Mouse (Mus musculus) erythroblast, adult 5-6 weeks (primary cell): ENCODE results near the gene Rdh16f1. TPM values are rescaled to one million over a fixed set of nuclear protein-coding genes. Genes with fewer than 3 reads are reported as not detected.
A peak's percentile ranks its signal among the peaks of the same experiment; 100 is the strongest.

Experiments used
- ATAC-seq: replicated peaks from 2 replicates; pipeline ENCODE4 v1.8.0; 2016; ENCODE audit warnings: moderate number of reproducible peaks, mild to moderate bottlenecking, moderate TSS enrichment, inconsistent platforms; ENCODE audit not compliant: poor library complexity, low FRiP score, severe bottlenecking
- total RNA-seq, 2 experiments: library from RNA; stranded (forward) in 1 of 2; stranded (reverse) in 1 of 2; fragments of 150-400 nt in 1 of 2; fragments of 200-764, 138-1000 nt in 1 of 2; gene quantifications; 2 replicates each; pipeline versions ENCODE4 v1.2.3 to v1.2.4; 2015 to 2017; ENCODE audit warnings: low replicate concordance in 2 of 2

Gene Rdh16f1
- total RNA-seq (2015; ENCODE audit: low replicate concordance) (not detected in 2 replicates), total RNA-seq (2017; ENCODE audit: low replicate concordance) (not detected in 2 replicates)

DNA sequence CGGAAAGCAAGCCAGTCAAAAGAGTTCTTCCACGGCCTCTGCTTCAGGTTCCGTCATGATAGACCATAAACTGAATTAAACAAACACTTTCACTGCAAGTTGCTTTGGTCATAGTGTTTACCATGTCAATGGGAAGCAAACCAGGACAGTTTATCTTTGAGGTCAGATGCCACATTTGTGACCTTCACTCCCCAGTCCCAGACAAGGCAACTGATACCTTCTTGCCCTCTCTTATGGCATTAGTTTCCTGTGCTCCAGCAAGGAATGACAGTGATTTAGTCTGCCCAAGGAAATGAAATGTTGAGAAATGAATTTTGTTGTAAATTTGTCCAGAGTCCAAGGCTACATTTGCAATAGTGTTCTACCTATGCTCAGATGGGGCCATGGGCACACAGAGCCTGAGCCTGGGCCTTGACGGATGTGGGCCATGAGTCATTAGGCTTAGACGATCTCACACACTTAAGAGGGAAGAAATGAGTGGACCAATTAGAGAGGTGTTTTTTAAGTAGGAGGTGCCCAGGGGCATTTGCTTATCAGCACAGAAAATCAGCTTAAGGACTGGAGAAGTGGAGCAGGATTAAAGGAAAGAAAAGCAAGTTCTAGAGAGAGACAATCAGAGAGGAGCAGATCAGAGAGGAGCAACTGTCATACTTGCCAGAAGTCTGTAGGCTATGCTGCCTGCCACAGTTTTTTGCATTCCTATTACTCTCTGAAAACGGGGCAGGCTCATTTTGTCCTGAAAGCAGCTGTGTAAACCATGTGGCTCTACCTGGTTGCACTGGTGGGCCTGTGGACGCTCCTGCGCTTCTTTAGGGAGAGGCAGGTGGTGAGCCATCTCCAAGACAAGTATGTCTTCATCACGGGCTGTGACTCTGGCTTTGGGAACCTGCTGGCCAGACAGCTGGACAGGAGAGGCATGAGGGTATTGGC is at the start of gene Rdh16f1, which contains the start of gene Rdh1:
Gene Rdh16f1 (plus strand): TSS at position 607 of the 930 bp plus-strand sequence.
Gene Rdh1 (plus strand): TSS at position 541 of the 930 bp plus-strand sequence.
- no peak for ATAC-seq

DNA sequence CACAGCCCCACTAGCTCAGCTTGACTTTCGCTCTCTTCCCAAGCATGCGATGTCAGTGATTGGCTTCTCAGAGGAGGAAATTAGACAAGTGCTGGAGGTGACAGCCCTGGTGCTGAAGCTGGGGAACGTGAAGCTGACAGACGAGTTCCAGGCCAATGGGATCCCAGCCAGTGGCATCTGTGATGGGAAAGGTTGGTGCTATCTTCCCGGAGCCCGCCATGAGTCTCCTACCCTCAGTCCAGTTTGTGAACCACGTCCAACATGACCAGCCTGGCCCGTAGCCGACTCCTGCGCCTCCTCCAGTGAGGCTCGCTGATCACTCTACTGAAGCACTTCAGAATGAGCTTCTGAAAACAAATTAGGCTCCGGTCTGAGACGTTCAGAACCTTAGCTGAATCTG is 49.3 kb upstream of the Rdh16f1 start:
- no peak for ATAC-seq

DNA sequence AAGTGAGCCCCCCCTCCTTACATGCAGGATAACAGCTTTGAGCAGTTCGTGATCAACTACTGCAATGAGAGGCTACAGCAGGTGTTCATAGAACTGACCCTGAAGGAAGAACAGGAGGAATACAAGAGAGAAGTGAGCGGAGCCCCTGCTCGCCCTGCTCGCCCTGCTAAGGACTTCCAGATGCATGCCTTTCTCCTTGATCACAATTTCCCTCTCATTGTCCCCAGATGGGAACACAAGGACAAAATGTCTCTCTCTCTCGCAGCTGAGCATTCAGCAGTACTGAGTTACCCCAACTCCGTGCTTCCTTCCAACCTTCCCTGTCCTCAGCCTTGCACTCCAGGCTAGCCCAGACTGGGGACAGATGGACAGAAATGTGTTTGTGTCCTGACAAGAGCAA is 46.9 kb upstream of the Rdh16f1 start:
- no peak for ATAC-seq

DNA sequence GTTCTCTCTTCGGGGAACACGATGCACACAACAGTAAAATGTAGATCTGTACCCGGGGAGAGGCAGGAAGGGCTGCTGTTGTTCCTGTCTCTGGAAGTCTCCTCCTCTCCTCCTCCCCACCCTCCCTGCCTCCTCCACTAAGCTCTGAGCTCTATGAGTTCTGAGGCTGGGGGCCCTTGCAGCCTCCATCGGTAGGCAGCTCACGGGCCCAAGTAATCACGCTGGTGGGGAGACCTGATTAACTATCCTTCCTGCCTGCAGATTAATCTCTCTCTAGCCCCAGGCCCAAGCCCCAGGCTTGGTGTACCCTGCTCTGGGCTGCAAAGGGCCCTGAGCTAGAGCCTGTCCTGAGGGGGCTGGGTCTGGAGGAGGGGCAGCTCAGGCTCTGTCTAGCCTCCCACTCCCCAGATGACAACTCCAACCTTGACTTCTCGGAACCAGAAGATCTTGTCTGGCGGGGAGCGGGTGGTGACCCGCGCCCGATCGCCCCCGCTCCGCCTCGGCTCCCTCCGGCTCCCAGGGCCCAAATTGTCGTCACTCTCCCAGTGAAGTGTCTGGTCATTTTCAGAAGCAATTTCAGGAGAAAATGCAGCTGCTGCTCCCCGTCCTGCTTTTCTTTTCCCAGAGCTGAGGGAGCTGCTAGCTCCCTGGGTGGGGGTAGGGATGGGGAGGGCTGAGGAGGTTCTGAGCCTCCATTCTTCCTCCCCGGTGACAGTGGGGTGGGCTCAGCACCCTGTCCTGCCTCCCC is 37.7 kb upstream of the Rdh16f1 start:
- ATAC-seq: no peak

DNA sequence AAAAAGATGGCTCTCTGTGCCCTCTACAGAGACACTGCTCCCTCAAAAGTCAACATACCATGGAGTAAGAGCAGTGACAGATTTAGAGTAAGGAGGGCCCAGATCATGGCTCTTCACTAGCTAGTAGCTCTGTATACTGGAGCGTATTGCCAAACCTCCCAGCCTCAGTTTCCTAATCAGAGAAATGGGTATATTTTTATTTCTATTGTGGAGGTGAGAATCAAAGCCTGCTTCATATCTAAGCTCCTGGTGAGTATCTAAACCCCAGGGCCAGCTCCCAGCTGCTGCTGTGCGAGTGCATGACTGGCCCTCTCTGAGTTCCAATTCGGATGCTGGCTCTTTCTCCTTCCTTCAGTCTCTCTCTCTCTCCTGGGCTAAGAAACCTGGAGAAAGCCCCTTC is 35.4 kb upstream of the Rdh16f1 start, which contains the start of gene Tac2:
Gene Tac2 (plus strand): TSS at position 301 of the 400 bp plus-strand sequence.
- no peak for ATAC-seq

DNA sequence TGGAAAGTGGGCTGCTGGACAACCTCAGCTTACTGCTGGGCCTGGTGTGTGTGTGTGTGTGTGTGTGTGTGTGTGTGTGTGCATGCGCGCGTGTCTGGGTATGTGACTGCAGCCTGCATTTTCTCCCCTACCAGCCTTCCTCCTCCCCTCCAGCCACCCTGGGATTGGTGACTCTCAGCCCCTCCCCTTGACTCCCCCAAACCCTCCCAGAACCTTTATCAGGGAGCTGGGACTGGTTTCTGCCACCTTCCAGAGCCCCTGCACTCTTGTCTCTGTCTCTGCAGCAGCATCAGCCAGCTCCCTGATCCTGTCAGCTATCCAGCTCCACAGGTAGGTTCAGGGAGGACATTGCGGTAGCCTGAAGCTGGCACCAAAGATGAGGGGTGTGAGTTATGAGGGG is 34.5 kb upstream of the Rdh16f1 start:
- ATAC-seq: no peak

DNA sequence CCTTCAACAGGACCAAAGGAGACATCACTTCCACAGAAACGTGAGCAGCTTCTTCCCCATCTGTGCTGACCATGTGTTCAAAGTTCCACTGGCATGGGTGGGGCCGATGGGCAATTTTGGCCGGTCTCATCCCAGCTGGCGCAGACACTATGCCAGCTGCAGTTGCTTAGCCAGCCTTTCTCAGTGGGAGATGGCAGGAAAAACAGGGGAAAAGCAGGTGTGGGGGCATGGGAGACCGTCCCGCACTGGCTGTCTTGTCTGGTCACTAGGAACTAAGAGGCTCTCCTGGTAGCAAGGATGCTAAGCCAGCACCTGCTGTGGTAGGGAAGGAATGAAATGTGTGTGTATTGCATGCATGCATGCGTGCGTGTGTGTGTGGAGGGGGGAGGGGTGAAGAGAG is 31.1 kb upstream of the Rdh16f1 start:
- ATAC-seq: no peak

DNA sequence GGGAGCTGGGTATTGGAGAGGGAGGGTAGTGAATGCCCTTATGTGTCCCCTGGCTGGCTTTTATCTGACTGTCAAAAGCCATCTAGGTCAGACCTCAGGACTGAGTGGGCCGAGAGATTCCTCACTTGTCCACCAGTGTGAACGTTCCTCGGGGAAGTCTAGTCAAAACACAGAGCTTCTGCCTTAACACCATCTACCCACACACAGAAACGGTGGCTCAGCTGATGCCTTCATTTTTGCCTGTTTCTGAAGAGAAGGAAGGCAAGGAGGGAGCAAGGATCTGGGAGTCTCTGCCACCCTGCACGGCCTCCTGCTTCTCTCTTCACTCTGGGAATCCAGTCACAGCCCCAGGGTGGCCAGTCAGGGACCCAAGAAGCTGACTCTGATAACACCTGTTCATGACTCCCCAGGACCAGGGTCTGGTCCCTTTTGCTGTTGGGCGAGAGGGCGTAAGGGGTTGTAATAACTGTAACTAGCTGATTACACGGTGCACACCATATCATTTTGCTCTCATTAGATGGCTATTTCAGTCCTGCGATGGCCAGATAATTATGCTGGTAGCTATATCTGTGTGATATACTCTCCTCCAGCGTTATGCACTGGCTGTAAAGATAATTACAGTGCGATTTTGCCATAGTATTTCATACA is 29.2 kb upstream of the Rdh16f1 start:
- peak; percentile 72 for ATAC-seq

DNA sequence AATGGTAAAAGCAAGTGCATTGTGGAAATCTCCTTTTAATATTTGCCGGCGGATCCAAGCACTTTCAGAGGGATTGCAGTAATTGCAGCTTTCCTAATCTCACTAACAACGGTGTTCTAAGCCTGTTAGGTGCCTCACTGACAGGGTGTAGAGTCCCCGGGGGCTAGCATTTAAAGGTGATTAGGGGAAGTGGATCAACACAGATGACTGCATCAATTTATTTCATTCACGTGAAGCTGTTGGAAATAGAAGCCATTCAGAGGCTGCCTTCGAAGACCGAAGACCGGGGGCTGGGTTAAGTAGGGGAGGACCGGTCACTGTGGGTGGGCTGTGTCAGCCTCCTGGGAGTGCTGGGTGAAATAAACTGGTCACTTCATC is 28.7 kb upstream of the Rdh16f1 start:
- no peak for ATAC-seq

DNA sequence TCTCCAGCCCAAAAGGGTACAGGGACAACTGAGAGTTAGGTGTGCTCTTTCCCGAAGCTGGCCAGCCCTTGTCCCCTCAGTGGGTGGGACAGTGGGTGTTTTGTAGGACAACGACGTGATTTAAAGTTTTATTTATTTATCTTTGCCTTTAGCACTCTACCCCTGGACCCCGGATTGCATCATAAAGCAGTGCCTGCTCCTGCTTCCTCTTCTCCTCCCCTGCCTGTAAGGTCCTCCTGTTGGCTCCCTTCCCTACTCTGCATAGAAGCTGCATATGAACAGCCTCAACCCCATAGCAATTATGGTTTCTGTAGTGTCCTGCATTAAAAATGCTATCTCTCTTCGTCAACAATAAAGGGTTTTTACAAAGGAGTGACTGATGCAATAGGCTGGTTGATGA is 28.2 kb upstream of the Rdh16f1 start:
- ATAC-seq: no peak

DNA sequence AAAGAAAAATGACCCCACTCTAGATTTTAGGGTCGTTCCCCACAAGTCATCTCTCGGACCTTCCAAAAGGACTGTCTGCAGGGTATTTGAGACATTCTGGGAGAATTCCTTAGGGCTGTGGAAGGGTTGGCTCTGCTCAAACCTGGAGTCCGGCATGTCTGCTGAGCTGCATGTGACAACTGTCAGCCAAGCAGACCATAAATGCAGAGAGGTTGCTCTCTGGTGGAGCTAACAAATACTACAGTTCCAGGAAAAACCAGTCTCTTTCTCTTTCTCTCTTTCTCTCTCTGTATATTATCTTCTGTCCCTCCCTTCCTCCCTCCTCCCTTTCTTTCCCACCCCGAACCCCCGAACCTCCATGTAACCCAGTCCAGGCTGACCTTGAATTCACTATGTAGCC is 25.2 kb upstream of the Rdh16f1 start:
- ATAC-seq: no peak

DNA sequence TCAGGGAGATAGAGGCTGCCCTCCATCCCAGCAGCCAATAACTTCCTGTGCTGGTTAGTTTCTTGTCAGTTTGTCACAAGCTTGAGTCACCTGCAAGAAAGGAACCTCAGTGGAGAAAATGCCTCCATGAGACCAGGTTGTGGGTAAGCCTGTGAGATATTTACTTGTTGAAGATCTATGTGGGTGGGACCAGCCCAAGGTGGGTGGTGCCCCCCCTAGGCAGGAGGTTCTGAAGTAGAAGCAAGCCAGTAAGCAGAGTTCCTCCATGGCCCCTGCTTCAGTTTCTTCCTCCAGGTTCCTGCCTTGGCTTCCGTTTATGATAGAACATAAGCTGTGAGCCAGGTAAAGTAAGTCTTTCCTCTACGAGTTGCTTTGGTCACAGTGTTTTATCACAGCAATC is 23.3 kb upstream of the Rdh16f1 start:
- ATAC-seq: no peak

DNA sequence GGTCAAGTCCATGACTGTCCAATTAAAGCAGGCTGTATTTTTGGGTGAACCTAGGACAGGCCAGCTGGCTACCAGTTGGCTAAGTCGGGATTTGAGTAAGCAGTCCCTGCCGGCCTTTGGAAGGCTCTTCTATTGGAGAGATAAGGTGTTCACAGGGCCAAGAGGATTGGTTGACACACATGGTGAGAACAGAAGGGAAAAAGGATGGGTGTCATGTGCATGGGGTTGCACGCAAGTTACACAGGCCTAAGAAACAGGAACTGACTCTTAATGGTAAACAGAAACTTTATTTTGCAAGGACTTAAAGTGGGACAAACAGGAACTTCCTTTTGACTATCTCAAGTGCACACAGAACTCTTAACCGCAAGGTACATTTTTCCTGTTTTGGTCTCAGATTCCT is 22.7 kb upstream of the Rdh16f1 start:
- no peak for ATAC-seq

DNA sequence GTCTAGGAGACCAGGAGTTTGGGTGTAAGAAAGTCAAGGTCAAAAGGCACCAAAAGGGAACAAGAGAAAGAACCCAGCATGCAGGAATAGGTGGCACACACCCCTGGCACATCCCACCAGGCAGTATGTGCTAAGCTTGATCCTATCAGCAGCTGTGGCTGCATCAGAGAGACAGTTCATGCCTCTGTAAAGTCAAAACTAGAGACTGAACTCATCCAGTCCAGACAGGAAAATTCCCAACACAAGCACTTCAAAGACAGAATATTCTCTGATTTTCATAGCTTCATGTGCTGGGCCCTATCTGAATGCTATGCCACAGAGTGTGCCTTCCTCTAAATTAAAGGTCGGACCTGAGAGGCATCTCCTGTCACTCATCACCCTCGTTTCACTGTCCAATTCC is 22.0 kb upstream of the Rdh16f1 start:
- ATAC-seq: no peak

DNA sequence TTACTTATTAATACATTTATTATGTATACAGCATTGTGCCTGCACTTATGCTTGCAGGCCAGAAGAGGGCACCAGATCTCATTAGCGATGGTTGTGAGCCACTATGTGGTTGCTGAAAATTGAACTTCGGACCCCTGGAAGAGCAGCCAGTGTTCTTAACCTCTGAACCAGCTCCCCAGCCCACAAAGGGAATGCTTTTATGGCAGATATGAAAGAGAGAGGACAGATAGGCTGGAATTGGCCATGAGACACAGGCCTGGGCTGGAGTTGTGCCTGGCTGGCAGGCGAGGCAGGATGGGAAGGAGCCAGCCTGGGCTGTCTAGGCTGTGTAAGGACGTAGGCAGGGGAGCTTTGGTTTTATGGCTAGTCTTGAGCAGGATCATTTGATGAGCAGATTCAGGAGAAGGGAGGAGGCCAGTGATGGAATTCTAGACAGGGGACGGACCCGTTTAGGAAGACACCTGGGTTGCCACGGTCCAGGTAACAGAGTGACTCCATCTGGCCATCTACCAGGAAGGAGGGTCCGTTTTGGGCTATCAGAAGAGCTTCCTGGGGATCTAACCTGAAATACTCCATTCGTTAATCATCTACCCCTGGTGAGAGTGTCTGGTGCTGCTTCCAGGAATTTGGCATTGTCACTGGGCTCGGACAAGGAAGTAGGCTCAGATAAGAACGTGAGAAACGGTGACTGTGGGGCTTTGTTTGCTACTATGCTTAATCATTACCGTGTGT is 21.3 kb upstream of the Rdh16f1 start:
- peak; percentile 34; the same call in 1 of the 2 replicates for ATAC-seq

DNA sequence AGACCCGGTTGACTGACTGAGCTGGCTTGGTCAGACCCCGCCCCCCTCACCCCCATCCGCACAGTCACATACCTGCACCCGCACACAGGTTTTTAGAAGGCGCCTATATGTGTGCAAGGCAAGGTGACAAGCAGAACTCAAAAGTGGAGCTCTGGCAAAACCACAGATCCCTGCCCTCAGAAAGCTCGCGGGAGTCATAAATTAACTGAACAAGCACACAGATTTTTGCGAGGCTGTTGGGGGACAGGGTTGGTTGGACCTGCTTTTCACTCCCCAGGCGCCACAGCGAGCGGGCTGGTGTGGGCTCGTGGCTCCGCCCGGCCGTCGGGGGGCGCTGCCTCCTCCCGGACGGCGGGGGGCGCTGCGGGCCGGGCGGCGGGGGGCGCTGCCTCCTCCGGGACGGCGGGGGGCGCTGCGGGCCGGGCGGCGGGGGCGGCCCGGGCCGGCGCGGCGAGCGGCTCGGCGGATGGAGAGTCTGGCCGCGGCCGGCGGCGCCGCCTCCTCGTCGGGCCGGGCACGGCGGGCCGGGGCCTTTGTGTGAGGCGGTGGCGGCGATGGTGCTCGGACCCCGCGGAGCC is 20.4 kb upstream of the Rdh16f1 start, which contains the start of gene Zbtb39:
Gene Zbtb39 (plus strand): TSS at position 456 of the 578 bp plus-strand sequence.
- ATAC-seq: peak; percentile 47; the same call in 1 of the 2 replicates

DNA sequence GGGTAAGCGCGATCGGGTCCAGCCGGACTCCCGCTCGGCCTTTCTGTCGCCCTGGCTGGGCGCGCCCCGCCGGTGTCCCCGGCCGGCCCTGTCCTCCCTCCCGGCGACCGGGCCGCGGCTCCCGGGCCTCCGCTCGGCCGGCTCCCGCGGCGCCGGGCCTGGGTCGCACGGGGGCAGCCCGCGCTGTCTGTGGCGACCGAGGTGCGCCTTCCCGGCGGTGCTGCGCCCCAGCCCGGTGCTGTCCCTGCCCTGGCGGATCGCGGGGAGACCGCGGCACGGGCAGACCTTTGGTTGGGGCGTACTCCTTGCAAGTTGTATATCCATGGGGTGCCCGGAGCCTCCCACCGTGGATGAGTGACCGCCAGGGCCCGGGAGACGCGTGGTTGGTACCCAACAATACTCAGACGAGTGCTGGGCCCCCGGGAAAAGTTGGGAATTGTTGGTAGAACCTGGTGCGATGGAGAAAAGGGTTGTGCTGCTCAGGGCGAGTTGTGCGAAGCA is 19.9 kb upstream of the Rdh16f1 start:
- ATAC-seq: no peak

DNA sequence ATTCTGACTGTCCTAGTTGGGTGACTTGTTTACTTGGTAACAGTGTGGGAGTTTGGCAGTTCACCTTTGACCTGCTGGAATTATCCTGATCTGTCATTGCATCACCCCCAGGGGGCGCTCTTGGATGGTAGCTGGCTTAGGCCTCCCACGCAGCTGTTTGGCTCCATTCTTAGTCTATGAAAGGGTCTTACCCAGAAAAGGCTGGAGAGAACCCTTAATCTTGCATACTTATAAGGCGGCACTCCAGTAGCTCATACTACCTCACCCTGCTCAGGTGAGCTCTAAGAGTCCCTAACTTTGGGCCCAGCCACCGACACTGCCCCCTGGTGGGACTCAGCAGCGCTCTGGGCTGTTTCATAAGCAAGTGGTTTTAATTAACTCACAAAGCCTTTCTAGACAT is 14.9 kb upstream of the Rdh16f1 start:
- peak; percentile 63 for ATAC-seq

DNA sequence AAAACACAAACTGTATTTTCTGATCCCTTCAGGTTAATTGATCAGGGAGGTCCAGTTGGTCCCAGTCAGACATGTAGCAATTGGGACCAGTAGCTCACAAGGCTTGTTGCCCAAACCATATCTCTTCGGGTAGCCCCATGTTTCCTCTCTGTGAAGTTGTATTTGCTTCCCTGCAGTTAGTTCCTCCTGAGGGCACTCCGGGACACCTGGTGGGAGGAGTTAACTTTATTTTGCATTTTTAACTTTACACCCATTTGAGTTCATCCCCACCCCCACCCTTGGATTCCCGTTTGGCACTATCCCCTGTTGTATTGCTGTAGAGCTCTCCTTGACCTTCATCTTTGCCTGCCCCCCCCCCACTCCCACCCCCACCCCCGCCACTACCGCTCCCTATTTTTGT is 13.7 kb upstream of the Rdh16f1 start:
- no peak for ATAC-seq
